Mouse (Mus musculus) lung, embryonic 14.5 days (tissue): ENCODE data around the gene Abca4. TPM values are rescaled to one million over a fixed set of nuclear protein-coding genes. Genes with fewer than 3 reads are reported as not detected.

Experiments
- ATAC-seq: fragments of 200-750 bp; cut with Nextera tagmentation; 2 replicates; pipeline ENCODE4 v1.8.0; 2017; ENCODE audit warnings: mild to moderate bottlenecking, moderate TSS enrichment, moderate library complexity; ENCODE audit not compliant: insufficient read depth
- DNase-seq: peaks from one replicate; pipeline ENCODE4 v3.0.0-alpha.2; 2015
- H3K27ac ChIP-seq: fragments of 300-500 bp; sonication (generic); 2 replicates; pipeline ENCODE4 v1.5.1; 2014; ENCODE audit warnings: low read depth, mild to moderate bottlenecking, moderate library complexity
- H3K27me3 ChIP-seq: fragments of 300-500 bp; sonication (generic); 2 replicates; pipeline ENCODE4 v1.6.1; 2014; ENCODE audit warnings: low read length, control low read depth; ENCODE audit not compliant: insufficient read depth
- H3K36me3 ChIP-seq: fragments of 300-500 bp; sonication (generic); 2 replicates; pipeline ENCODE4 v1.6.1; 2014; ENCODE audit warnings: control low read depth; ENCODE audit not compliant: insufficient read depth
- H3K4me1 ChIP-seq: fragments of 300-500 bp; sonication (generic); 2 replicates; pipeline ENCODE4 v1.6.1; 2014; ENCODE audit warnings: antibody characterized with exemption, control low read depth; ENCODE audit not compliant: insufficient read depth
- H3K4me2 ChIP-seq: fragments of 300-500 bp; sonication (generic); 2 replicates; pipeline ENCODE4 v1.6.1; 2014; ENCODE audit warnings: mild to moderate bottlenecking
- H3K4me3 ChIP-seq: fragments of 300-500 bp; sonication (generic); 2 replicates; pipeline ENCODE4 v1.5.1; 2014; ENCODE audit warnings: low read depth, low read length
- H3K9ac ChIP-seq: fragments of 300-500 bp; sonication (generic); 2 replicates; pipeline ENCODE4 v1.6.1; 2014
- H3K9me3 ChIP-seq: fragments of 300-500 bp; sonication (generic); 2 replicates; pipeline ENCODE4 v1.6.1; 2016; ENCODE audit warnings: low read depth, low read length, control low read depth
- CTCF ChIP-seq: IDR thresholded peaks from 2 replicates; pipeline ENCODE4 v1.5.1; 2016; ENCODE audit warnings: antibody characterized with exemption, low read depth
- WGBS: fragments of 180-500 bp; shearing (Covaris S2); extraction: QIAGEN DNeasy Blood & Tissue Kit; methylation state at CpG from one replicate; pipeline ENCODE4 v1.1.7; 2014; 5-methylcytosine and 5-hydroxymethylcytosine counted together
- polyA plus RNA-seq: library from polyadenylated mRNA; unstranded; fragments of >200 nt; fragmentation: Nextera tagmentation; extraction: Ambion mirVana; gene quantifications from 2 replicates; pipeline ENCODE4 v1.2.1, GENCODE M21; 2014

Abca4 gene
- polyA plus RNA-seq, 1 experiment from 2014 or later, result 1.7 TPM

DNA sequence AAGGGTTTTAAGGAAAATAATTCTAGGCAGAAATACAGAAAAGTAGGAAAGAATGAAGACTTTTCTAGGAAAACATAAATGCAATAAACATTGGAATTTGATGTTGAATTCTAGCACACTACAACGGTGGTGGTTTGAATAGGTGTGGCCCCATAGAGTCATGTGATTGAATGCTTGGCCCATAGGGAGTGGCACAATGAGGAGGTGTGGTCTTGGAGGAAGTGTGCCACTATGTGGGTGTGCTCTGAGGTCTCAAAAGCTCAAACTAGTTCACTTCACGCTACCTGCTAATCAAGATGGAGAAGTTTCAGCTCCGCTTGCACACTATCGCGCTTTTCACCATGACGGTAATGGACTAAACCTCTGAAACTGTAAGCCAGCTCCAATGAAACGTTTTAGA is 25.8 kb upstream of the Abca4 start:
- no peak overlapping the region for H3K4me2 ChIP-seq
- H3K36me3 ChIP-seq, result peaks cover 21% of the 10 kb centered on the region
- no peak for TF ChIP-seq CTCF
- ATAC-seq, result no peak
- no peak overlapping the region for H3K4me3 ChIP-seq
- H3K27me3 ChIP-seq, result no peaks in the 10 kb centered on the region
- 92% methylated on average over 7 of the region's 7 CpGs for WGBS
- no peak overlapping the region for H3K27ac ChIP-seq
- H3K9ac ChIP-seq, result no peak overlapping the region
- H3K4me1 ChIP-seq, result no peaks in the 10 kb centered on the region
- no peaks in the 10 kb centered on the region for H3K9me3 ChIP-seq
- DNase-seq, result no peak

GRCm38 (mm10) chr3:122019159-122019558 is 25.1 kb upstream of the Abca4 start:
- Histone ChIP-seq H3K27ac (no peak overlapping the region), H3K9ac (no peak overlapping the region), H3K36me3 (peaks cover 16% of the 10 kb centered on the region), H3K4me3 (no peak overlapping the region), H3K27me3 (no peaks in the 10 kb centered on the region), H3K9me3 (no peaks in the 10 kb centered on the region), H3K4me1 (no peaks in the 10 kb centered on the region), H3K4me2 (no peak overlapping the region)
- no peak for TF ChIP-seq CTCF
- DNase-seq (no peak), ATAC-seq (no peak)
- WGBS, result 86% methylated on average over 5 of the region's 5 CpGs

DNA sequence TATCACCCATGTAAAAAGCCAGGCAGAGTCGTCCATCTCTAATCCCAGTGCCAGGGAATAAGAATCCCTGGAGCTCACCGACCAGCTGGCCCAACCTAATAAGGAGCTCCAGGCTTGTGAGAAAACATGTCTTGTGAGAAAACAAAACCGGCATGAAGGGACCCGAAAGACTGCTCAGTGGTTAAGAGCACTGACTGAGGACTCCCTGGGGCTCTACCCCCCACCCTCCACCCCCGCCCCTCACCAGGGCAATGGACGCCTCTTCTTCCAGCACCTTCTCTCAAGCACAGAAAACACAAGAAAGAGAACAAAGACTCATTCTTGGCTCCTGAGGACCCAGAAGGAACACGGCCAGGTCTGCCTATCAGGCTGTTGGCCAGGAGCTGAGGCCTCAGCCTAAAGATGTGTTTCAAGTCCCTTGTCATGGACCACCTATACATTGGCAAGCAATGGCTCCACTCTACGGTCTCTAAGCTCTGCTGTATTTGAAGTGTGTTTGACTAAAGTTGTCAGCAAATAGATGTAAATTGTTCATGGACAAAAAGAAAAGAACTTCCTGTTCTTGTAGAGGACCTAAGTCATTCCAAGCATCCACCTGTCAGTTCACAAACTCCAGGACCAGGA is 23.1 kb upstream of the Abca4 start:
- no peak for TF ChIP-seq CTCF
- Histone ChIP-seq H3K9ac (no peak overlapping the region), H3K27ac (no peak overlapping the region), H3K4me3 (no peak overlapping the region), H3K36me3 (0 out of 2 replicates have a peak, but pooled peaks cover 3% of the 10 kb centered on the region), H3K27me3 (no peaks in the 10 kb centered on the region), H3K4me1 (no peaks in the 10 kb centered on the region), H3K4me2 (no peak overlapping the region), H3K9me3 (no peaks in the 10 kb centered on the region)
- WGBS, result 68% methylated on average over 8 of the region's 8 CpGs
- ATAC-seq (peak; percentile 70), DNase-seq (peak; percentile 46)

GRCm38 (mm10) chr3:122022355-122022754 is 21.9 kb upstream of the Abca4 start:
- no peak overlapping the region for H3K4me2 ChIP-seq
- no peak overlapping the region for H3K27ac ChIP-seq
- no peak for TF ChIP-seq CTCF
- 79% methylated on average over 3 of the region's 3 CpGs for WGBS
- H3K4me1 ChIP-seq, result no peaks in the 10 kb centered on the region
- no peaks in the 10 kb centered on the region for H3K9me3 ChIP-seq
- H3K9ac ChIP-seq, result no peak overlapping the region
- H3K27me3 ChIP-seq, result no peaks in the 10 kb centered on the region
- ATAC-seq, result no peak
- no peaks in the 10 kb centered on the region for H3K36me3 ChIP-seq
- no peak for DNase-seq
- no peak overlapping the region for H3K4me3 ChIP-seq

DNA sequence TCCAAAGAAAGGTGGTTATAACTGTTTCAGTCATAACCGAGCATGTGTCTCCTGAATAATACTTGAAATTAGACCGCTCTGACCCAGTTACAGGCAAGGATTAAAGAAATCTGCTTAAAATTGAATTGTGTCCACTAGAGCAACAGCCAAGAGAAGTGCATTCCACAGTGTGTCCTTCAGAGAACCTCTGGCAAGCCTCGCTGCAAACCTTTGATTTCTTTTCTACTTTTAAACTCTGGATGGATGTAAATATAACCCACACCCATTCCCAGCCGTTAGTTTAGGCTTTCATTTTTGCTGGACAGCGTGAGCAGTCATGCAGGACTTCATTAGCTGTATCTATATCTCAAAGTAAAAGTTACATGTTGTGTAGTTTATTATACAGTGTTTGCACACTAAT is 17.6 kb upstream of the Abca4 start:
- peak overlapping the region; percentile 43; the same call in 1 of the 2 replicates for H3K27ac ChIP-seq
- ATAC-seq (no peak), DNase-seq (peak; percentile 51)
- no peaks in the 10 kb centered on the region for H3K4me1 ChIP-seq
- 43% methylated on average over 5 of the region's 5 CpGs for WGBS
- no peaks in the 10 kb centered on the region for H3K27me3 ChIP-seq
- H3K4me3 ChIP-seq, result no peak overlapping the region
- no peak for TF ChIP-seq CTCF
- H3K9ac ChIP-seq, result no peak overlapping the region
- no peaks in the 10 kb centered on the region for H3K36me3 ChIP-seq
- H3K4me2 ChIP-seq, result no peak overlapping the region
- H3K9me3 ChIP-seq, result no peaks in the 10 kb centered on the region

DNA sequence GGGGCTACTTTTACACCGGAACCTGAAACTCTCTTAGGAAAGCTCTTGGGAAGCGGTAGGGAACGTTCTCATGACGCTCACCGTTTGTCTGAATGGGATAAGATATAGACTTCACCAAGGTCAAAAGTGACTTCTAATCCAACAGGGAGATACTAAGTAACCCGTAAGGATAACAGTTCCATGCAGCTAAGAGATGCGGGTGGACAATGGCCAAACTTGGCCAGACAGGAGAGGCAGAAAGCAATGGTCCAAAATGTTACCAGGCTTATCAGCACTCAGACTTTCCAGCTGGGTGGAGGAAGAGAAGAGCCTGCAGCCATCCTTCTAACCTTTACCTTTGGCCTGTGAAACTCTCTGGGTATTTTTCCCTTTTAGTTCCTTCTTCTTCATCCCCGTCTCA is 16.5 kb upstream of the Abca4 start:
- no peaks in the 10 kb centered on the region for H3K4me1 ChIP-seq
- no peaks in the 10 kb centered on the region for H3K36me3 ChIP-seq
- H3K9ac ChIP-seq, result no peak overlapping the region
- H3K27me3 ChIP-seq, result no peaks in the 10 kb centered on the region
- ATAC-seq (no peak), DNase-seq (no peak)
- no peaks in the 10 kb centered on the region for H3K9me3 ChIP-seq
- H3K4me3 ChIP-seq, result no peak overlapping the region
- TF ChIP-seq CTCF, result no peak
- H3K27ac ChIP-seq, result no peak overlapping the region
- WGBS, result 81% methylated on average over 8 of the region's 8 CpGs
- H3K4me2 ChIP-seq, result no peak overlapping the region

DNA sequence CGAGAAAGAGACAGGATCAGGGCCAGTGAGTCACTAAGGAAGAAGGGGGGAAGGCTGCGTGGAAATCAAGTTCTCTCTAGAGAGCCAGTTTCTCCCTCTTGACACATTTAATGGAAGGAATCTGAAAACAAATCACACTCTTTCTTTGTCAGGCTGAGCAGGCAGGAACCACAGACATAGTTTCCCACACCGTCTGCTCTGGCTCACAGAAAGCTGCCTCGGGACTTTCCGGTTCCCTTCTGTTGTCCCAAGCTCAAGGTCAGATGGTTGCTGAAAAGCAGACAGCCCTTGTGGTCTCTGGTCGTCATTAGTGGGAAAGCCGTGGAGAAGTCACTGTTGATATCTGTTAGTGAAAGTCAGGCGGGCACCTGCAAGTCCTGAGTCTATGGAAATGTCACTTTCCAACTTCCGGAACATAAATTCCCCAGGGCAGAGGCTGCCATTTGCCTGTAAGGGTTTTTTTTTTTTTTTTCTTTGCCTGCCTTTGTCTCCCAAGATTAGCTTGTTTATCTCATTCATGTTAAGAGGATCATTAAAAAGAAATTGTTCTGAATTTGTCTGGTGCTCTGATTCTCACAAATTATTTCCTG is 10.9 kb upstream of the Abca4 start:
- no peaks in the 10 kb centered on the region for H3K27me3 ChIP-seq
- H3K9me3 ChIP-seq, result no peaks in the 10 kb centered on the region
- WGBS, result 50% methylated on average over 9 of the region's 9 CpGs

More for the DNA sequence above, 10.9 kb upstream of the Abca4 start:
- peak; percentile 41 for DNase-seq
- TF ChIP-seq CTCF, result no peak
- Histone ChIP-seq H3K36me3 (no peaks in the 10 kb centered on the region), H3K4me3 (no peak overlapping the region), H3K4me1 (peaks cover 8% of the 10 kb centered on the region; the same call in 1 of the 2 replicates), H3K9ac (no peak overlapping the region), H3K27ac (peak overlapping the region; percentile 0; the same call in 1 of the 2 replicates), H3K4me2 (no peak overlapping the region)
- ATAC-seq, result no peak
